Mouse (Mus musculus): ENCODE results near the gene Fbrsl1. TPM values are rescaled to one million over a fixed set of nuclear protein-coding genes. Genes with fewer than 3 reads are reported as not detected.

The Fbrsl1 gene
- polyA plus RNA-seq, 1 experiment from 2014 or later: 12.1 TPM

DNA sequence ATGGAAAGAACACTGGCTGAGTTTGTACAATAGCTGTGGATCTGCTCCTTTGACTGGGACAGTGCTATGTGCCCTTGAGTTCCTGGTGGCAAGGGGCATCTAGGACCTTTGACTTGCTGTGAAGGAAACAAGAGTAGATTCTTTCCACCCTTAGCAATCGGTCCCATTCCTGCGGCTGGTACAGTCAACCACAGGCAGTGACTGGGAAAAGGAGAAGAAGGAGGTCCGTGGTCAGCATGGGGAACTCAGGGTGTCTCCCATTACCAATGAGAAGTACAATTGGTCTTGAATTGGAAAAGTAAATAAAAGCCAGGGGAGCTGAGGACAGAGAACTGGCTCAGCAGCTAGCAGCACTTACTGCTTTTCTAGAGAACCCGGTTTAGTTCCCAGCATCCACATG, 102.8 kb downstream of the Fbrsl1 start:
- Histone ChIP-seq H3K9ac (no peak overlapping the region), H3K9me3 (no peaks in the 10 kb centered on the region), H3K27ac (no peak overlapping the region), H3K4me1 (peaks cover 13% of the 10 kb centered on the region), H3K36me3 (no peaks in the 10 kb centered on the region), H3K4me2 (no peak overlapping the region), H3K27me3 (peaks cover 26% of the 10 kb centered on the region), H3K4me3 (no peak overlapping the region)
- WGBS: 78% methylated on average over 4 of the region's 4 CpGs
- ATAC-seq (ENCODE audit: insufficient number of reproducible peaks, low FRiP score, low TSS enrichment, low read depth): no peak

DNA sequence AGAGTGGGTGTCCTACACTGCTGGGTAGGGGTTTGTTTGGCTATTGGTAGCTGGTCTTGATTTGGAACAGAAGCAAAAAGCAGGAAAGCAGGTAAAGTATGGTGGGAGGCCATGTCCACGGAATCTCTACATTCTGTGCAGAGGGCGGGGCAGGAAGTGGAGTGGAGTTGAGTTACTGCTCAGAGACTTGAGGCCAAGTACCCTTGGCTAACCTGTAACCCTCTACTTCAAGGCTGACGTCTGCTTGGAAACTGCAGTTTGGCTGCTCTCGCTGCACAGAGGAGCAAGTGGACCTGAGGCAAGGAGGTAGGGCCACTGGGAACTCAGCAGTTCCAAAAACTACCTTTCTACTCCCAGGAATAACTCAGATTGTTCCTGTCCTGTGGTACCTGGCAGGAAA, 103.8 kb downstream of the Fbrsl1 start, which contains the start of gene Lrcol1:
Gene Lrcol1 (plus strand): TSS at position 207 of the 400 bp plus-strand sequence.
- Histone ChIP-seq H3K9ac (no peak within 1 kb of the TSS), H3K36me3 (no peaks in the 10 kb centered on the region), H3K9me3 (no peaks in the 10 kb centered on the region), H3K27ac (no peak within 1 kb of the TSS), H3K4me3 (no peak within 1 kb of the TSS), H3K4me2 (no peak within 1 kb of the TSS), H3K27me3 (peaks cover 26% of the 10 kb centered on the region), H3K4me1 (peaks cover 13% of the 10 kb centered on the region)
- 71% methylated on average over 4 of the region's 4 CpGs for WGBS
- no peak for ATAC-seq (ENCODE audit: insufficient number of reproducible peaks, low FRiP score, low TSS enrichment, low read depth)

DNA sequence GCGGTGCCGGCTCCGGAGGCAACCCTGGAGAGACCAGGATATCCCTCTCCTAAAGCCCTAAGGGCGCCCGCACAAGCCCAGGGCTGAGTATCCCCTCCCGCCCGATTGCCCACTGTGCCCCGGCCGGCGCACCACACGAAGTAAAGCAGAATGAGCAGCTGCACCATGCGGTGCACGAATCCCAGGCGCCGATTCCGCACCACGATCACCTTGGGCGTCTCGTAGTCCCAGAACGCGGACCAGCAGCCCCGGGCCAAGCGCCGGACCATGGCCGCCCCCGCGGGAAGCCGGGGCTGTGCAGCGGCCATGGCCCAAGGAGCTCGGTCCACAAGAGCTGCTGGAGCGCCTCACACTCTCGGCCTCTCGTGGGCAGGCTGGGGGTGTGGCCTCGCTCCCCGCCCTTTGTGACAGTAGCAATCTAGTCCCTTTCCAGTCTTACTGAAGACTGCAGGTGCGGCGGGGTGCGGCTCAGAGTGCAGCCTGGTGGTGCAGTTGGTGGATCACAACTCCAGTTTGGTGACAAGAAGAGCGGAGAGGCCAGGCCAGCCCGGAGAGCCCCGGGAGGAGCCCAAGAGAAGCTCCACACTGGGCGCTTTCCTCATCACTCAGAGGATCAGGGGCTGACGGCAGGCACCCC, 105.5 kb downstream of the Fbrsl1 start, which contains the start of gene P2rx2:
Gene P2rx2 (minus strand): TSS at position 565 of the 637 bp plus-strand sequence.
- peak within 1 kb of the TSS; percentile 93 for H3K4me2 ChIP-seq
- H3K4me3 ChIP-seq: peak within 1 kb of the TSS; percentile 46
- WGBS: 2% methylated on average over 43 of the region's 43 CpGs
- H3K27ac ChIP-seq: no peak within 1 kb of the TSS
- 0 out of 2 replicates have a peak, but pooled peaks cover 5% of the 10 kb centered on the region for H3K36me3 ChIP-seq
- peak; percentile 37 for ATAC-seq (ENCODE audit: insufficient number of reproducible peaks, low FRiP score, low TSS enrichment, low read depth)
- peaks cover 26% of the 10 kb centered on the region for H3K27me3 ChIP-seq
- H3K4me1 ChIP-seq: peaks cover 18% of the 10 kb centered on the region
- no peaks in the 10 kb centered on the region for H3K9me3 ChIP-seq
- H3K9ac ChIP-seq: peak within 1 kb of the TSS; percentile 35; the same call in 1 of the 2 replicates

DNA sequence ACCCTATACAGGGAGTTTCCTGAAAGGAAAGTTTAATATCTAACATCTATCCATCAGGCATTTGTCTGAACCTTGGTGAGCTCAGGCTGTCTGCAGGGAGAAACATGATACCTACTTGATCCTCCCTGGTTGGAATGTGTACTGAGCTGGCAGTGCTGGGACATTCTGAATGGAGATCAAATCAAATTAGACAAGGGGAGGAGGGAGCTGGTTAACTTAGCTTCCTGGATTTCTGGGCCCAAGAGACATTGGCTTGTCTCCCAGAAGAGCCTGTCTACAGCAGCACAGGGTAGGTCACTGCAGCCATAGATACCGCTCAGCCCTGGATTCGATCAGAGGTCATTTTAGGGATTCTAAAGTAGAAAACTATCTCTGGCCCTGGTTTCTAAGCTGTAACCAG, 109.5 kb downstream of the Fbrsl1 start:
- Histone ChIP-seq H3K4me2 (no peak overlapping the region), H3K4me1 (peaks cover 18% of the 10 kb centered on the region), H3K27ac (no peak overlapping the region), H3K9ac (no peak overlapping the region), H3K4me3 (no peak overlapping the region), H3K9me3 (no peaks in the 10 kb centered on the region), H3K36me3 (peaks cover 43% of the 10 kb centered on the region), H3K27me3 (peaks cover 26% of the 10 kb centered on the region)
- no peak for ATAC-seq (ENCODE audit: insufficient number of reproducible peaks, low FRiP score, low TSS enrichment, low read depth)
- WGBS: 78% methylated on average over 2 of the region's 2 CpGs

DNA sequence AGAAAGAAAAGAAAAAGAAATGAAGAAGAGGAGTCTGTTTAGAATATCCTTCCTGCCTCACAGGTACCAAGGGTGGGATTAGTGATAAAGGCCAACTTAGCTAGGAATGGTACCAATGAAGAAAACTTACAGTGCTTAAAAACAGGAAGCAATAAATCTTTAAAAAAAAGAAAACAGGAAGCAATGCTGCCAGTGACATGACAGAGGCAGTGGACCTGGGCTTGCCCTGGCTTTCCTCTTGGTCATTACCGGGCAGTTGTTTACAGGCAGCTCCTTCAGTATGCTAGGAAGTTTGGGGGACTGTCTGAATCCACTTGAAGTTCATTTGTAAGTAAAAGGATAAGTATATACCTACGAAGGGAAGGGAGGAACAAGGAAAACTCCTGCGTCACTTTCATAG, 117.8 kb downstream of the Fbrsl1 start:
- 65% methylated on average over 3 of the region's 3 CpGs for WGBS
- Histone ChIP-seq H3K9me3 (no peaks in the 10 kb centered on the region), H3K36me3 (peaks cover 72% of the 10 kb centered on the region), H3K27me3 (no peaks in the 10 kb centered on the region), H3K4me3 (no peak overlapping the region), H3K9ac (no peak overlapping the region), H3K27ac (no peak overlapping the region), H3K4me1 (no peaks in the 10 kb centered on the region), H3K4me2 (no peak overlapping the region)
- ATAC-seq (ENCODE audit: insufficient number of reproducible peaks, low FRiP score, low TSS enrichment, low read depth): no peak

DNA sequence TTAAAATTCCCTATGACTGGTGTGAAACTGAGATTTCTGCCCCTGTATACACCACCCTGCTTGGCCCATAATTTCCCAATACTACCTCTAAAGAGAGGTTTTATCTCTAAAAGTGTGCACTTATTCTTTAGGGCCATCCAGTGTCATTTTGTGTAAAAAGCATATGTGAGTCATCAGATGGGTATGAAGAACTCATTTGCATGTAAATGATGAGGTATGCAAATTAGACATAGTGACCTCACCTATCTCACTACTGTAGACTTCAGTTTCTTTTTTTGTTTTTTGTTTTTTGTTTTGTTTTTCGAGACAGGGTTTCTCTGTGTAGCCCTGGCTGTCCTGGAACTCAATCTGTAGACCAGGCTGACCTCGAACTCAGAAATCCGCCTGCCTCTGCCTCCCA, 135.2 kb downstream of the Fbrsl1 start:
- H3K4me3 ChIP-seq: no peak overlapping the region
- ATAC-seq (ENCODE audit: insufficient number of reproducible peaks, low FRiP score, low TSS enrichment, low read depth): no peak
- H3K36me3 ChIP-seq: peaks cover 49% of the 10 kb centered on the region
- H3K4me1 ChIP-seq: no peaks in the 10 kb centered on the region
- H3K27ac ChIP-seq: no peak overlapping the region
- 91% methylated on average over 3 of the region's 3 CpGs for WGBS
- no peaks in the 10 kb centered on the region for H3K9me3 ChIP-seq
- H3K9ac ChIP-seq: no peak overlapping the region
- no peak overlapping the region for H3K4me2 ChIP-seq
- H3K27me3 ChIP-seq: no peaks in the 10 kb centered on the region

Other genes starting within 250 kb of the Fbrsl1 start
- 23.2 and 29.7 TPM in 2 replicates for gene Ankle2, start 217.5 kb downstream of the Fbrsl1 start, polyA plus RNA-seq (2015; fragmentation: Nextera tagmentation; extraction: Ambion mirVana)
- 61.0 and 61.4 TPM in 2 replicates for gene Pgam5, start 178.6 kb downstream of the Fbrsl1 start, polyA plus RNA-seq (2015; fragmentation: Nextera tagmentation; extraction: Ambion mirVana)
- gene Pxmp2, start 162.3 kb downstream of the Fbrsl1 start, polyA plus RNA-seq (2015; fragmentation: Nextera tagmentation; extraction: Ambion mirVana): 5.2 and 6.4 TPM in 2 replicates
- 20.5 and 21.7 TPM in 2 replicates for gene Pole, start 162.2 kb downstream of the Fbrsl1 start, polyA plus RNA-seq (2015; fragmentation: Nextera tagmentation; extraction: Ambion mirVana)
- gene P2rx2, start 105.3 kb downstream of the Fbrsl1 start, polyA plus RNA-seq (2015; fragmentation: Nextera tagmentation; extraction: Ambion mirVana): 1.2 and 1.4 TPM in 2 replicates
- gene Lrcol1, start 103.8 kb downstream of the Fbrsl1 start, polyA plus RNA-seq (2015; fragmentation: Nextera tagmentation; extraction: Ambion mirVana): not detected in 2 replicates
- 3.8 and 3.9 TPM in 2 replicates for gene Galnt9, start 95.9 kb upstream of the Fbrsl1 start, polyA plus RNA-seq (2015; fragmentation: Nextera tagmentation; extraction: Ambion mirVana)
- 46.2 and 46.5 TPM in 2 replicates for gene Noc4l, start 204.9 kb upstream of the Fbrsl1 start, polyA plus RNA-seq (2015; fragmentation: Nextera tagmentation; extraction: Ambion mirVana)
- 21.5 and 23.2 TPM in 2 replicates for gene Ddx51, start 204.9 kb upstream of the Fbrsl1 start, polyA plus RNA-seq (2015; fragmentation: Nextera tagmentation; extraction: Ambion mirVana)